Mouse (Mus musculus) midbrain, embryonic 15.5 days (tissue): Measurements from ENCODE around the gene Pde7b. TPM values are rescaled to one million over a fixed set of nuclear protein-coding genes. Genes with fewer than 3 reads are reported as not detected.

Experiments
- ATAC-seq: fragments of 200-750 bp; cut with Nextera tagmentation; replicated peaks from 2 replicates; pipeline ENCODE4 v1.8.0; 2017; ENCODE audit warnings: moderate TSS enrichment
- H3K27ac ChIP-seq: fragments of 300-500 bp; sonication (generic); 2 replicates; pipeline ENCODE4 v1.5.1; 2015; ENCODE audit warnings: mild to moderate bottlenecking, inconsistent platforms
- H3K27me3 ChIP-seq: fragments of 300-500 bp; sonication (generic); replicated peaks from 2 replicates; pipeline ENCODE4 v1.6.1; 2015; ENCODE audit warnings: inconsistent platforms
- H3K36me3 ChIP-seq: fragments of 300-500 bp; sonication (generic); replicated peaks from 2 replicates; pipeline ENCODE4 v1.6.1; 2015; ENCODE audit warnings: inconsistent platforms
- H3K4me1 ChIP-seq: fragments of 300-500 bp; sonication (generic); 2 replicates; pipeline ENCODE4 v1.6.1; 2015; ENCODE audit warnings: inconsistent platforms
- H3K4me2 ChIP-seq: fragments of 300-500 bp; sonication (generic); 2 replicates; pipeline ENCODE4 v1.6.1; 2015; ENCODE audit warnings: inconsistent platforms, mild to moderate bottlenecking, moderate library complexity
- H3K4me3 ChIP-seq: fragments of 300-500 bp; sonication (generic); 2 replicates; pipeline ENCODE4 v1.5.1; 2015; ENCODE audit warnings: mild to moderate bottlenecking, inconsistent platforms
- H3K9ac ChIP-seq: fragments of 300-500 bp; sonication (generic); 2 replicates; pipeline ENCODE4 v1.6.1; 2015; ENCODE audit warnings: mild to moderate bottlenecking, inconsistent platforms
- H3K9me3 ChIP-seq: fragments of 300-500 bp; sonication (generic); 2 replicates; pipeline ENCODE4 v1.6.1; 2016; ENCODE audit warnings: inconsistent platforms
- WGBS: fragments of 180-500 bp; shearing (Covaris S2); methylation state at CpG from one replicate; pipeline ENCODE4 v1.1.7; 2015; ENCODE audit warnings: mixed read lengths; 5-methylcytosine and 5-hydroxymethylcytosine counted together
- polyA plus RNA-seq: library from polyadenylated mRNA; unstranded; fragments of >200 nt; fragmentation: Nextera tagmentation; extraction: Ambion mirVana; gene quantifications from 2 replicates; pipeline ENCODE4 v1.2.1, GENCODE M21; 2015

Gene Pde7b
- polyA plus RNA-seq, 1 experiment from 2014 or later = 3.2 TPM

- no peak overlapping the region for H3K9ac ChIP-seq
- H3K36me3 ChIP-seq = no peaks in the 10 kb centered on the region
- WGBS = 85% methylated on average over 5 of the region's 5 CpGs
- H3K4me2 ChIP-seq = no peak overlapping the region
- no peak for ATAC-seq
- no peaks in the 10 kb centered on the region for H3K9me3 ChIP-seq
- no peak overlapping the region for H3K27ac ChIP-seq
- H3K27me3 ChIP-seq = no peaks in the 10 kb centered on the region
- H3K4me1 ChIP-seq = peaks cover 5% of the 10 kb centered on the region; the same call in 1 of the 2 replicates
- no peak overlapping the region for H3K4me3 ChIP-seq
These were observed 230.9 kb downstream of the Pde7b start for GRCm38 (mm10) chr10:20493826-20494455.

GRCm38 (mm10) chr10:20492216-20492964, 232.5 kb downstream of the Pde7b start:
- ATAC-seq = peak; percentile 21; the same call in 1 of the 2 replicates
- 61% methylated on average over 11 of the region's 11 CpGs for WGBS
- no peaks in the 10 kb centered on the region for H3K9me3 ChIP-seq
- H3K36me3 ChIP-seq = no peaks in the 10 kb centered on the region
- no peaks in the 10 kb centered on the region for H3K27me3 ChIP-seq
- no peak overlapping the region for H3K4me2 ChIP-seq
- H3K4me1 ChIP-seq = peaks cover 5% of the 10 kb centered on the region; the same call in 1 of the 2 replicates
- peak overlapping the region; percentile 45; the same call in 1 of the 2 replicates for H3K27ac ChIP-seq
- H3K9ac ChIP-seq = no peak overlapping the region
- H3K4me3 ChIP-seq = no peak overlapping the region

- Histone ChIP-seq H3K27me3 (no peaks in the 10 kb centered on the region), H3K4me3 (no peak overlapping the region), H3K27ac (no peak overlapping the region), H3K4me2 (no peak overlapping the region), H3K9ac (no peak overlapping the region), H3K36me3 (no peaks in the 10 kb centered on the region), H3K4me1 (peaks cover 5% of the 10 kb centered on the region; the same call in 1 of the 2 replicates), H3K9me3 (no peaks in the 10 kb centered on the region)
- WGBS = 61% methylated on average over 1 of the region's 1 CpGs
- no peak for ATAC-seq
These were observed 234.1 kb downstream of the Pde7b start for GRCm38 (mm10) chr10:20490775-20491174.

DNA sequence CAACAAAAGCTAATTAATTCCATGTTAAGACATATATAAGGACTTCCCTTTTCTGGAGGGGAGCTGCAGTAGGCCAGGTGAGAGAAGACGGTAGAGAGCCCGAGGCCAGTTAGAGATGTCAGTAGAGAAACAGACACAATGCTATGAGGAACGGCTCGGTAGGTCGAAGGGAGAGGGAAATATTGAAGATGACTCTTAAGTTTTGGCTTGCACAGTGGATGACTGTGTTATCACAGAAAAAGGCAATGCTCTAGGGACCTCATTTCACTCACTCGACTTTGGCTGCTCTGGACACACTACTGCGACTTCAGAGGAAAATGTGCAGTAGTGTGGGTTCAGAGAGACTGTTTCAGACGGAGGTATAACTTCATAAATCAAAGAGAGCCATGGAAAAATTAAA, 234.6 kb downstream of the Pde7b start:
- Histone ChIP-seq H3K9me3 (no peaks in the 10 kb centered on the region), H3K27me3 (no peaks in the 10 kb centered on the region), H3K4me2 (no peak overlapping the region), H3K4me1 (peaks cover 5% of the 10 kb centered on the region; the same call in 1 of the 2 replicates), H3K27ac (no peak overlapping the region), H3K9ac (no peak overlapping the region), H3K4me3 (no peak overlapping the region), H3K36me3 (no peaks in the 10 kb centered on the region)
- no peak for ATAC-seq
- 80% methylated on average over 8 of the region's 8 CpGs for WGBS

GRCm38 (mm10) chr10:20486461-20487253, 238.2 kb downstream of the Pde7b start:
- no peaks in the 10 kb centered on the region for H3K36me3 ChIP-seq

DNA sequence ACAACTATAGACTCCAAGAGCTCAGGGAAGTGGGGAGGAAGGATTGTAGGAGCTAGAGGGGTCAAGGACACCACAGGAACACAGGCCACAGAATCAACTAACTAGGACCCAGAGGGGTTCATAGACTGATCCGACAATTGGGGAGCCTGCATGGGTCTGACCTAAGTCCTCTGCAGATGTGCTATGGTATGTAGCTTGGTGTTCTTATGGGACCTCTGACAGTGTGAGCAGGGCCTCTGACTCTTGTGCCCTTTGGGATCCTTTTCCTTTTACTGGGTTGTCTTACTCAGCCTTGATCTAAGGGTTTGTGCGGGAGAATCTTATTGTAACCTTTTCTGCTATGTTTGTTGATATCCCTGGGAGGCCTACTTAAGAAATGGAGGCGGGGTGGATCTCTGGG, 239.1 kb downstream of the Pde7b start:
- Histone ChIP-seq H3K4me3 (no peak overlapping the region), H3K36me3 (no peaks in the 10 kb centered on the region), H3K9ac (no peak overlapping the region), H3K27me3 (no peaks in the 10 kb centered on the region), H3K4me1 (no peaks in the 10 kb centered on the region), H3K4me2 (no peak overlapping the region), H3K9me3 (no peaks in the 10 kb centered on the region), H3K27ac (no peak overlapping the region)
- ATAC-seq = no peak
- WGBS = 72% methylated on average over 3 of the region's 3 CpGs

More at GRCm38 (mm10) chr10:20486461-20487253, 238.2 kb downstream of the Pde7b start:
- H3K9ac ChIP-seq = no peak overlapping the region
- no peak overlapping the region for H3K4me2 ChIP-seq
- no peaks in the 10 kb centered on the region for H3K9me3 ChIP-seq
- H3K27ac ChIP-seq = no peak overlapping the region
- no peaks in the 10 kb centered on the region for H3K4me1 ChIP-seq
- no peak overlapping the region for H3K4me3 ChIP-seq
- H3K27me3 ChIP-seq = no peaks in the 10 kb centered on the region
- ATAC-seq = no peak
- WGBS = 80% methylated on average over 19 of the region's 19 CpGs

- Histone ChIP-seq H3K9me3 (no peaks in the 10 kb centered on the region), H3K27ac (no peak overlapping the region), H3K4me1 (peaks cover 5% of the 10 kb centered on the region), H3K27me3 (no peaks in the 10 kb centered on the region), H3K4me3 (no peak overlapping the region), H3K4me2 (no peak overlapping the region), H3K36me3 (no peaks in the 10 kb centered on the region), H3K9ac (no peak overlapping the region)
- ATAC-seq = no peak
- WGBS = 87% methylated on average over 8 of the region's 8 CpGs
These were observed 245.4 kb downstream of the Pde7b start for GRCm38 (mm10) chr10:20479481-20479880.

DNA sequence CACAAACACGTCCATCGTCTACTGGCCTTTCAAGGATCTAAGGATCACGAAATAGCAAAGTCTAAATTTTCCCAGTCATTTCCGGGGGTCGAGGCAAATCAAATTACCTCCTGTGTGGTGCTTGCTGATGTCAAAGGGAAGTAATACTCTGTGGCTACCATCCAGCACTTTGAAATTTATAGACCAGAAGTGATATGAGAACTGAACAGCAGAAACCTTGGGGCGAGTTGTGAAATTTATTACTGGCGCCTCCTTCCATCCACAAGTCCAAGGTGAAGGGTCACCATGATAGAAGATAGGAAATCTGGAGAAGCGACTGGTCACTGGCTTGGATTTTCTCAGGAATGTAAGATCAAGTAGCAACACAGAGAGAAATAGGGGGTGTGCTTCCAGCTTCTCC, 246.4 kb downstream of the Pde7b start:
- ATAC-seq = no peak
- Histone ChIP-seq H3K4me2 (no peak overlapping the region), H3K27me3 (no peaks in the 10 kb centered on the region), H3K27ac (no peak overlapping the region), H3K4me3 (no peak overlapping the region), H3K4me1 (peaks cover 11% of the 10 kb centered on the region), H3K9me3 (no peaks in the 10 kb centered on the region), H3K9ac (no peak overlapping the region), H3K36me3 (no peaks in the 10 kb centered on the region)
- WGBS = 93% methylated on average over 8 of the region's 8 CpGs

DNA sequence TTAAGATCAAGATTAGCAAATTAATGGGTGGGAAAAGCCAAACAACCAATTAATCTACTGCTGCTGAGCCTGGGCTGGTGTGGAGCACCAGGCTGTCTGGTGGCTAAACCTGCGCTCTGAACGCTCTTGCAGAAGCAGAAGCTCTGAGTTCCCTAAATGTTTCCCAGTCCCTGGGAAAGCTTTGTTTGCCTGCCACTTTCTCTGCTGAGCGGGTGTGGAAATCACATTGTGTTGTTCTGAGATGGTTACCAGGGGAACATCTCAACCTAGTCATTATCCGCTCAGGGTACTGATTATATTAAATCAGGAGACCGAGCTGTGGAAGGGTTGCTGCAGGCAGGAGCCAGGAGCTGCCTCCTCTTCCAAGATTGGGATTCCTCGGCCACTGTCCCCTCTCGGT, 250.0 kb downstream of the Pde7b start:
- H3K27me3 ChIP-seq = no peaks in the 10 kb centered on the region
- WGBS = 15% methylated on average over 7 of the region's 7 CpGs
- H3K36me3 ChIP-seq = no peaks in the 10 kb centered on the region
- H3K9me3 ChIP-seq = no peaks in the 10 kb centered on the region
- peak; percentile 78 for ATAC-seq
- H3K4me2 ChIP-seq = no peak overlapping the region; the same call in 1 of the 2 replicates
- 0 out of 2 replicates have a peak overlapping the region, but pooled peaks have one; percentile 11 for H3K27ac ChIP-seq
- H3K4me1 ChIP-seq = peaks cover 11% of the 10 kb centered on the region
- H3K9ac ChIP-seq = no peak overlapping the region
- no peak overlapping the region for H3K4me3 ChIP-seq

DNA sequence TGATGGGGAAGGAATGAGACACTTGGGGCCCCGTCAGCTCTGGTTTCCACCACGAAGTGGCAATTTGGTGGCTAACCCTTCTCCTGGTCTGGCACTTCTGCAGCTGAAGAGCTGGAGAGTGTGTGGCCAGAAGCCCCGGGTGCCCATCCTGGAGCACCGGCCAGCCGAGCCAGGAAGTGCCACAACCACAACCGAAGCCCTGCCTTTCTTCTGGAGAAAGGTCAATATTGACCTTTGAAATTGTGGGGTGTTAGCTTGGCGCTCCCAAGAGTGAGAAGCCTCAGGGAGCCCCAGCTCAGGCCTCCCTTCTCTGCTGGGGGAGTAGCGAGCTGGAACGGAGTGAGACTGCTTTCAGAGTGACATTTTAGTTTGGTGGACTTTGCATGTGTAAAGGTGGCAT, 250.8 kb downstream of the Pde7b start:
- 72% methylated on average over 9 of the region's 9 CpGs for WGBS

DNA sequence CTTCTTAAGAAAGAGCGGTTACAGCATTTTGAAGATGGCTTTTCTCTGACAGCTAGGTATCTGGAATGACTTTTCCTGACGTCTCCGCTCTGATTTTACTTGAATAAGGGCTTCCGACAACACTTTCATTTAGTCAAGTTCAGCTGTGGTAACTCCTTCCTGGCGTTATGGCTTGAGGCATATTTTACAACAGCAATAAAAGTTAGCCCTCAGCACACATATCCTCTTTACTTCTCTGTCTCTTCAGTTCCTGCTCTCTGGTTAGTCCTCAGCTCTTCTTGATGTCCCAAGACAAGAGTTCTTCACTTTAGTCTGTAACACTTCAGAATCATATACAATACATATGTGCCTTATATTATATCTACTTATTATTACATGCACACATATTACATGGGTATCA, 251.4 kb downstream of the Pde7b start:
- no peaks in the 10 kb centered on the region for H3K27me3 ChIP-seq
- H3K27ac ChIP-seq = no peak overlapping the region
- WGBS = 96% methylated on average over 5 of the region's 5 CpGs
- no peak overlapping the region for H3K4me2 ChIP-seq
- ATAC-seq = no peak
- H3K9me3 ChIP-seq = no peaks in the 10 kb centered on the region
- H3K36me3 ChIP-seq = no peaks in the 10 kb centered on the region
- no peak overlapping the region for H3K9ac ChIP-seq
- H3K4me1 ChIP-seq = peaks cover 11% of the 10 kb centered on the region
- no peak overlapping the region for H3K4me3 ChIP-seq

More for the DNA sequence above, 250.8 kb downstream of the Pde7b start:
- H3K4me2 ChIP-seq = no peak overlapping the region
- no peak overlapping the region for H3K4me3 ChIP-seq
- H3K9me3 ChIP-seq = no peaks in the 10 kb centered on the region
- no peak overlapping the region for H3K9ac ChIP-seq
- H3K27ac ChIP-seq = no peak overlapping the region
- no peak for ATAC-seq
- peaks cover 11% of the 10 kb centered on the region for H3K4me1 ChIP-seq
- no peaks in the 10 kb centered on the region for H3K36me3 ChIP-seq
- no peaks in the 10 kb centered on the region for H3K27me3 ChIP-seq

- Histone ChIP-seq H3K4me1 (peaks cover 11% of the 10 kb centered on the region), H3K4me2 (no peak overlapping the region), H3K9me3 (no peaks in the 10 kb centered on the region), H3K4me3 (no peak overlapping the region), H3K36me3 (no peaks in the 10 kb centered on the region), H3K27ac (no peak overlapping the region), H3K27me3 (no peaks in the 10 kb centered on the region), H3K9ac (no peak overlapping the region)
- WGBS = 91% methylated on average over 8 of the region's 8 CpGs
- ATAC-seq = no peak
These were observed 252.9 kb downstream of the Pde7b start for GRCm38 (mm10) chr10:20472007-20472406.
